Mouse (Mus musculus) B cell, adult 67 days (primary cell): ENCODE data around the gene Col6a3. TPM values are rescaled to one million over a fixed set of nuclear protein-coding genes. Genes with fewer than 3 reads are reported as not detected.

Source experiments
- total RNA-seq, 2 experiments: library from RNA; stranded (reverse); gene quantifications; 4 replicates each; pipeline ENCODE4 v1.2.4; 2023

Gene Col6a3
- not detected for total RNA-seq

DNA sequence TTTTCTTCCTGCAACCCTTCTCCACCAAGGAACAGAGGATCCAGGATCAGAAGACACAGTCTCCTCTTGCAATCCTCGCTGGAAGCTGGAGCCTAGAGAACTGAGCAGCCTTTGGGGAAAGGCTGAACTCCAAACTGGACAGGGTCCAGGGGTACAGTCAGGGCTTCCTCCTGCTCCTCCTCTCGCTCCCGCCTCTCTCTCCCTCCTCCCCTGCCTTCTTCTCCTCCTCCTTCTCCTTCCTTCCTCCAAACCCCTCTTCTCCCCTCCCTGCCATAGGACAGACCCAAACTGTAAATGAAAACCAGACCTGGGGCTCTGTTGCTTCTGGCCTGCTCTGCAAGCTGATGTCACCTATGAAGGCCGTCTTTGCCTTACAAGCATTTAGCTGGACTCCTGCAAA is at the start of gene Col6a3:
Gene Col6a3 (minus strand): TSS at position 136 of the 400 bp plus-strand sequence.

Other genes starting within 250 kb of the Col6a3 start
- 100 to 1,000 TPM; 133 to 158 TPM for gene Cops8, start 241.0 kb downstream of the Col6a3 start, total RNA-seq
- gene Mlph, start 71.1 kb upstream of the Col6a3 start, total RNA-seq = not detected
- not detected for gene Prlh, start 109.1 kb upstream of the Col6a3 start, total RNA-seq
- not detected for gene Rab17, start 125.7 kb upstream of the Col6a3 start, total RNA-seq
- 100 to 1,000 TPM; 141 to 144 TPM for gene Lrrfip1, start 154.8 kb upstream of the Col6a3 start, total RNA-seq